Mouse (Mus musculus) limb, embryonic 10.5 days (tissue): ENCODE results near the gene Slc38a4. TPM values are rescaled to one million over a fixed set of nuclear protein-coding genes. Genes with fewer than 3 reads are reported as not detected.

Source experiments
- DNase-seq: peaks from one replicate; pipeline ENCODE4 v3.0.0-alpha.2; 2017; ENCODE audit warnings: low spot score
- H3K27ac ChIP-seq: fragments of 300-500 bp; sonication (generic); 2 replicates; pipeline ENCODE4 v1.5.1; 2016; ENCODE audit warnings: mild to moderate bottlenecking
- H3K27me3 ChIP-seq: fragments of 300-500 bp; sonication (generic); 2 replicates; pipeline ENCODE4 v1.6.1; 2016; ENCODE audit warnings: low read depth, mild to moderate bottlenecking; ENCODE audit not compliant: poor library complexity, severe bottlenecking
- H3K36me3 ChIP-seq: fragments of 300-500 bp; sonication (generic); 2 replicates; pipeline ENCODE4 v1.6.1; 2016; ENCODE audit warnings: mild to moderate bottlenecking, moderate library complexity
- H3K4me1 ChIP-seq: fragments of 300-500 bp; sonication (generic); 2 replicates; pipeline ENCODE4 v1.6.1; 2016
- H3K4me3 ChIP-seq: fragments of 300-500 bp; sonication (generic); 2 replicates; pipeline ENCODE4 v1.5.1; 2016; ENCODE audit warnings: mild to moderate bottlenecking, moderate library complexity
- H3K9me3 ChIP-seq: fragments of 300-500 bp; sonication (generic); replicated peaks from 2 replicates; pipeline ENCODE4 v1.6.1; 2016; ENCODE audit warnings: mild to moderate bottlenecking
- WGBS: fragments of 180-500 bp; shearing (Covaris S2); methylation state at CpG from one replicate; pipeline ENCODE4 v1.1.7; 2016; 5-methylcytosine and 5-hydroxymethylcytosine counted together
- polyA plus RNA-seq: library from polyadenylated mRNA; unstranded; fragments of >200 nt; fragmentation: Nextera tagmentation; extraction: Ambion mirVana; gene quantifications from 2 replicates; pipeline ENCODE4 v1.2.1, GENCODE M21; 2016

The Slc38a4 gene
- polyA plus RNA-seq, 1 experiment from 2014 or later, result 77.5 TPM

DNA sequence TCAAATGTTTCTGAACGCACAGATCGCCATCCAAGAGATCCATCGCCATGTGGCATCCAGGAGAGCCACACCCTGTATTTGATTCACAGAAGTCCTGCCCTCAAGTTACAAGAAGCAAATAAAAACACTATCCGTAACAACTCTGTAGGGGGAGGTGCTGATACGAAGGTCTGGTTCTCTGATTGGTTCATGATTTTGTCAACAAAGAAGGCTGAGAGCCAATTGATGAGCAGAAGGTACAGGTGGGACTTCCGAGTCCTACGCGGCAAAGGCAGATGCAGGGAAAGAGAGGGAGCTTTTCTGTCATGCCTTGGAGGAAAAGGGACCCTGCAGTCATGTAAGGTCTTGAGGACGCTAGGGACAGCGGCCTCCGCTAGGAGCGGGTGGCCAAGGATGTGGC lies 53.0 kb downstream of the Slc38a4 start:
- Histone ChIP-seq H3K27me3 (no peaks in the 10 kb centered on the region), H3K4me3 (peak overlapping the region; percentile 23; the same call in 1 of the 2 replicates), H3K4me1 (peaks cover 58% of the 10 kb centered on the region), H3K36me3 (peaks cover 52% of the 10 kb centered on the region), H3K27ac (peak overlapping the region; percentile 91), H3K9me3 (no peaks in the 10 kb centered on the region)
- DNase-seq, result no peak
- 72% methylated on average over 12 of the region's 12 CpGs for WGBS

DNA sequence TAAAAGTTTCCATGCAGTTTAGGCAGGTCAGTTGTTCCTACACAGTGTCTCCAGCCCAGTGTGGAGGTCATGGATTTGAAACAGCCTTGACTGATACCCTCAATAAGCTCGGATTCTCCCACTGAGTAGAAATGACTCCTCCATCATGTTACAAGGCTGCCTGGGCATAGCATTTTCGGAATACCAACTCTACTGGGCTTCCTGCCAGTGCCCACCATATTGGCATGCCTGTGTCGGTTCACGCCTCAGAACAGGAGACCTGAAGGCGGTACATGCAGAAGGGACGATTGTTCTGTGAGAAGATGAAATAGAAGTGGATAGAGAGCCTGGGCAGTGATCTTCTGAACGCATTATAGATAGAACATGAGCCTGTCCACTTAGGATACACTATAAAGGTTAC lies 53.9 kb downstream of the Slc38a4 start:
- H3K27me3 ChIP-seq, result no peaks in the 10 kb centered on the region
- no peak for DNase-seq
- H3K9me3 ChIP-seq, result no peaks in the 10 kb centered on the region
- 86% methylated on average over 7 of the region's 7 CpGs for WGBS
- peaks cover 58% of the 10 kb centered on the region for H3K4me1 ChIP-seq
- no peak overlapping the region for H3K4me3 ChIP-seq
- peak overlapping the region; percentile 91 for H3K27ac ChIP-seq
- peaks cover 58% of the 10 kb centered on the region for H3K36me3 ChIP-seq

- H3K36me3 ChIP-seq, result peaks cover 59% of the 10 kb centered on the region
- H3K27ac ChIP-seq, result peak overlapping the region; percentile 91
- peak; percentile 69 for DNase-seq
- no peaks in the 10 kb centered on the region for H3K9me3 ChIP-seq
- H3K27me3 ChIP-seq, result no peaks in the 10 kb centered on the region
- peak overlapping the region; percentile 6 for H3K4me3 ChIP-seq
- H3K4me1 ChIP-seq, result peaks cover 58% of the 10 kb centered on the region
- 45% methylated on average over 12 of the region's 12 CpGs for WGBS
These were observed 54.3 kb downstream of the Slc38a4 start for GRCm38 (mm10) chr15:97001416-97001815.

- Histone ChIP-seq H3K9me3 (no peaks in the 10 kb centered on the region), H3K36me3 (peaks cover 59% of the 10 kb centered on the region), H3K27ac (peak overlapping the region; percentile 91), H3K4me1 (peaks cover 58% of the 10 kb centered on the region), H3K27me3 (no peaks in the 10 kb centered on the region), H3K4me3 (peak overlapping the region; percentile 6)
- 15% methylated on average over 17 of the region's 17 CpGs for WGBS
- DNase-seq, result peak; percentile 59
These were observed 55.2 kb downstream of the Slc38a4 start for GRCm38 (mm10) chr15:97000319-97001251.

DNA sequence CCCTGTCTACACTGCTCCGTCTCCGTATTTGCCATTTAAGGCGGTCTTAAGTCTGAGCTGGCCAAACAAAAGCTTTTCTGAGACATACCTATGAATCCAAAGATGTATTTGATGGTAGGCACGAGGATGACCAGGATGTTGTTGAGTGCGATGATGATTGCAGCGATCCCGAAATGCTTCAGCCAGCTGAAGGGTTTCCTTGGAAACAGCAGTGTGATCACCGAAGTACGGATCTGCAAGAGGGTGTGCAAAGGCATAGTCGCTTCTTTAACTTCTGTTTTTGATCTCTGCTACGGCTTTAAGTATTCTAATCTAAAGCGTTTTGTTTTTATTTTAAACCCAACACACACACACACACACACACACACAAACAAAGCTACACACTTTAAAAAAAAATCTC lies 56.4 kb downstream of the Slc38a4 start:
- DNase-seq, result no peak
- H3K27me3 ChIP-seq, result no peaks in the 10 kb centered on the region
- H3K4me1 ChIP-seq, result peaks cover 55% of the 10 kb centered on the region
- no peaks in the 10 kb centered on the region for H3K9me3 ChIP-seq
- H3K27ac ChIP-seq, result peak overlapping the region; percentile 91
- WGBS, result 91% methylated on average over 12 of the region's 12 CpGs
- no peak overlapping the region for H3K4me3 ChIP-seq
- peaks cover 54% of the 10 kb centered on the region for H3K36me3 ChIP-seq

DNA sequence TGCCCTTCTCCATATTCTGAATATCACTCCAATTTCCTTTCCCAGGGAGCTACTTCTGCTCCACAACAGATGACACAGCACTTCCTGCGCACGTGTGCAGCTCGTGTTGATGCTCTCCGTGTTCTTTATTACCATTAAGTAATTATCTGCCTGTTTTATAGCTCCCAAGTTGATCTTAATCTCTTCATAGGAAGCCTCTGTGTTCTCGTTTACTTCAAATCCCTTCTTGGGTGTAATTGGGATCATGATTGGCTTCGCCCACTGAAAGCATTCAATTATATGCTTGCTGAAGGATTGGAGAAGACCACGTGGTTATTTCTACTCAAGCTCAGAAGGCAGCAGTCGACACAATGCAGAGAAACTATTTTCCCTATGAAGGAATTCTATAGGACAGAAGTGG lies 70.1 kb downstream of the Slc38a4 start:
- no peaks in the 10 kb centered on the region for H3K36me3 ChIP-seq
- H3K27ac ChIP-seq, result no peak overlapping the region
- no peak for DNase-seq
- H3K27me3 ChIP-seq, result no peaks in the 10 kb centered on the region
- H3K4me1 ChIP-seq, result no peaks in the 10 kb centered on the region
- H3K4me3 ChIP-seq, result no peak overlapping the region
- 79% methylated on average over 8 of the region's 8 CpGs for WGBS
- H3K9me3 ChIP-seq, result no peaks in the 10 kb centered on the region

DNA sequence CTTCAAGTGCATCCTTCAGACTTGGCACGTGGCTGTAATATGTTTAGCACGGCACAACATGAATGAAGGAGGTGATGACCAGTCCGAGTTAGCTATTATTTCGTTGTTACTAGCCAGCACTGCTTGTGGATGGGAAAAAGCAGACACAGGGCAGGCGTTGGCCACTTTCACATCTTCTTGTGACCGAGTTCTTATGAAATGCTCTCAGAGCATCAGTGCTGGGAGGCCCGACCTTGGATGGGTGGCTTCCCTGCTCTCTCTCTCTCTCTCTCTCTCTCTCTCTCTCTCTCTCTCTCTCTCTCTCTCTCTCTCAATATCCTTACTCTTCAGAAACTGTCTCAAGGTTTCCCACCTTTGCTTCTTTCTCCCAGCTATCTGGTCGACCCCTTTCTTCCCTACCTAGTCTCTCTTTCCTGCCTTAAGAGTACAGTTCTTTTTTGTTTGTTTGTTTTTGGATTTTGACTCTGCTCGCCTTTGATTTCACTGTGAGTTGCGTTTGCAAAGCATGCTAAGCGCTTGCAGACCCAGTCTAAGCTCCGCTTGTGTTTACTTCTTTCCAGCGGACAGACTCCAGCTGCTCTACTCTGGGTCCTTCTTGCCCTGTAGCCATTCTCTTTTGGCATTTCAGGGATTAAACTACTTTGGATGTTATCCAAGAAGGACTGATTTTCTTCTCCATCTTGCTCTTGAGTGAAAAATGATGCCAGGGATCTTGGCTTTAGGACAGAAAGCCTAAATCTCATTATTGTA lies 72.0 kb downstream of the Slc38a4 start:
- Histone ChIP-seq H3K4me1 (no peaks in the 10 kb centered on the region), H3K9me3 (no peaks in the 10 kb centered on the region), H3K36me3 (no peaks in the 10 kb centered on the region), H3K27me3 (no peaks in the 10 kb centered on the region), H3K4me3 (no peak overlapping the region), H3K27ac (no peak overlapping the region)
- WGBS, result 92% methylated on average over 13 of the region's 13 CpGs
- DNase-seq, result no peak

GRCm38 (mm10) chr15:96975125-96975524 lies 80.6 kb downstream of the Slc38a4 start:
- H3K27ac ChIP-seq, result no peak overlapping the region
- DNase-seq, result no peak

GRCm38 (mm10) chr15:96974131-96974530 lies 81.6 kb downstream of the Slc38a4 start:
- no peaks in the 10 kb centered on the region for H3K36me3 ChIP-seq
- no peak for DNase-seq
- no peaks in the 10 kb centered on the region for H3K9me3 ChIP-seq
- peaks cover 12% of the 10 kb centered on the region for H3K4me1 ChIP-seq
- H3K27me3 ChIP-seq, result no peaks in the 10 kb centered on the region
- H3K27ac ChIP-seq, result no peak overlapping the region
- H3K4me3 ChIP-seq, result no peak overlapping the region
- WGBS, result 82% methylated on average over 5 of the region's 5 CpGs

More at GRCm38 (mm10) chr15:96975125-96975524, 80.6 kb downstream of the Slc38a4 start:
- Histone ChIP-seq H3K27me3 (no peaks in the 10 kb centered on the region), H3K4me3 (no peak overlapping the region), H3K4me1 (peaks cover 9% of the 10 kb centered on the region), H3K36me3 (no peaks in the 10 kb centered on the region), H3K9me3 (no peaks in the 10 kb centered on the region)
- WGBS, result 84% methylated on average over 9 of the region's 9 CpGs

DNA sequence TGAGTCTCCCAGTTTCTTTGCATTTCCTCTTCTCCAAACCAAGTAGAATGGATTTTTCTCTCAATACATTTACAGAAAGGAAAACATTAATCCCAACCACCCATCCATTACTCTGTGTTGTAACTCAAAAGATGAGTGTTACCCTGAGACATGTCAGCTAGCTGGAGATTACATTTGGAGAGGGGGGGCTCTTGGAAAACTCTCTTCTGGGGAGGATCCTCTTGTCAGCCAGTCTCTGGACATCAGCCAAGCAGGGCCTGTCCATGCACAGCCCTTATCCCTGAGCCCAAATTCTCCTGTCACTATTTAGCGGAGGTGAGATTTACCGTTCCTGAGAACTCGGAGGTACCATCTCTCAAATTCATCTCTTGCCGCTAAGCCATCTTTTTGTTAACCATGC lies 82.4 kb downstream of the Slc38a4 start:
- DNase-seq, result no peak
- Histone ChIP-seq H3K36me3 (no peaks in the 10 kb centered on the region), H3K9me3 (no peaks in the 10 kb centered on the region), H3K27me3 (no peaks in the 10 kb centered on the region), H3K27ac (no peak overlapping the region), H3K4me3 (no peak overlapping the region), H3K4me1 (peaks cover 12% of the 10 kb centered on the region)
- WGBS, result 96% methylated on average over 4 of the region's 4 CpGs

- no peaks in the 10 kb centered on the region for H3K9me3 ChIP-seq
- H3K4me3 ChIP-seq, result no peak overlapping the region
- H3K36me3 ChIP-seq, result no peaks in the 10 kb centered on the region
- H3K4me1 ChIP-seq, result peaks cover 12% of the 10 kb centered on the region
- 93% methylated on average over 3 of the region's 3 CpGs for WGBS
- H3K27me3 ChIP-seq, result no peaks in the 10 kb centered on the region
- H3K27ac ChIP-seq, result no peak overlapping the region
- DNase-seq, result no peak
These were observed 83.0 kb downstream of the Slc38a4 start for GRCm38 (mm10) chr15:96972706-96973274.

DNA sequence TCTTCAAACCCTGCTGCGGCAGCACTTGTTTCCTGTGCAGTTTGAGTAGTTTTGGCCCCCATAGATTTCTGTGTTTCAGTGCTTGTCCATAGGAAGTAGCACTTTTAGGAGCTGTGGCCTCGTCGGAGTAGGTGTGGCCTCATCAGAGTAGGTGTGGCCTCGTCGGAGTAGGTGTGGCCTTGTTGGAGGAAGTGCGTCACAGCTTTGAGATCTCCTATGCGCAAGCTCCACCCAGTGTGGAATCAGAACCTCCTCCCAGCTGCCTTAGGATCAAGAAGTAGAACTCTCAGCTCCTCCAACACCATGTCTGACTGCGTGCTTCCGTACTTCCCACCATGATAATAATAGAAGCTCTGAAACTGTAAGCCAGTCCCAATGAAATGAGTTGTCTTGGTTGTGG lies 83.8 kb downstream of the Slc38a4 start:
- no peak overlapping the region for H3K27ac ChIP-seq

DNA sequence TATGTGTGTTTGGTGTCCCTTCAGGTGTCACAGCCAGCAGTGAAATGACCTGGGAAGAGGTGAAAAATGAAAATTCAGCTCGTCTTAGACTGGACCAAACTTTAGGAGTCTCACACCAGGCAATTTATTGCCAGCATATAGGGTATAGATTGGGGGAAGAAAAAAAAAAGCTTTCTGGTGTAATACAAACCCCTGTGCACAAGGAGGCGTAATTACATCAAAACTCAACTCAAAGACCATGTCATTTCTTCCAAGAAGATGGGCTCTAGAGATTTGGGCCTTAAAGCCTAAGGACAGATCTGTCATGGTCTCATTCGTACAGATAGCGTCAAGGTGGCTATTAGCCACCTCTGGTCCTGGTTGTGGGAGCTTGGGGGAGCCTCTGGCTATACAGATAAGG lies 86.0 kb downstream of the Slc38a4 start:
- Histone ChIP-seq H3K27me3 (no peaks in the 10 kb centered on the region), H3K36me3 (no peaks in the 10 kb centered on the region), H3K27ac (no peak overlapping the region), H3K9me3 (no peaks in the 10 kb centered on the region), H3K4me1 (peaks cover 12% of the 10 kb centered on the region), H3K4me3 (no peak overlapping the region)
- no peak for DNase-seq
- WGBS, result 51% methylated on average over 4 of the region's 4 CpGs

More for the DNA sequence above, 83.8 kb downstream of the Slc38a4 start:
- DNase-seq, result no peak
- WGBS, result 92% methylated on average over 9 of the region's 9 CpGs
- Histone ChIP-seq H3K27me3 (no peaks in the 10 kb centered on the region), H3K4me3 (no peak overlapping the region), H3K9me3 (no peaks in the 10 kb centered on the region), H3K36me3 (no peaks in the 10 kb centered on the region), H3K4me1 (peaks cover 12% of the 10 kb centered on the region)
